Mouse (Mus musculus): Measurements from ENCODE around the gene Foxe3.

The Foxe3 gene

GRCm38 (mm10) chr4:114916056-114916455 lies 9.8 kb downstream of the Foxe3 start:
- no peak for DNase-seq

- peak; percentile 38 for DNase-seq
Observed at GRCm38 (mm10) chr4:114913594-114913962, 12.2 kb downstream of the Foxe3 start.

GRCm38 (mm10) chr4:114912705-114913593 lies 12.9 kb downstream of the Foxe3 start:
- DNase-seq = no peak

GRCm38 (mm10) chr4:114909602-114910484 lies 16.0 kb downstream of the Foxe3 start:
- DNase-seq = no peak

- DNase-seq = peak; percentile 41
Observed at GRCm38 (mm10) chr4:114908829-114909601, 16.8 kb downstream of the Foxe3 start, which contains the start of gene Foxd2. TSS of gene Foxd2 (minus strand) at chr4:114908873.

- DNase-seq = no peak
Observed at GRCm38 (mm10) chr4:114907951-114908828, 17.6 kb downstream of the Foxe3 start.

- no peak for DNase-seq
Observed at GRCm38 (mm10) chr4:114907056-114907917, 18.5 kb downstream of the Foxe3 start.

GRCm38 (mm10) chr4:114905969-114906680 lies 19.7 kb downstream of the Foxe3 start:
- no peak for DNase-seq

- DNase-seq = no peak
Observed at GRCm38 (mm10) chr4:114905501-114905900, 20.3 kb downstream of the Foxe3 start.

- DNase-seq = no peak
Observed at GRCm38 (mm10) chr4:114903422-114903782, 22.4 kb downstream of the Foxe3 start.

- DNase-seq = no peak
Observed at GRCm38 (mm10) chr4:114902641-114903421, 23.0 kb downstream of the Foxe3 start.

GRCm38 (mm10) chr4:114901643-114902351 lies 24.0 kb downstream of the Foxe3 start:
- no peak for DNase-seq

- no peak for DNase-seq
Observed at GRCm38 (mm10) chr4:114900866-114901642, 24.8 kb downstream of the Foxe3 start.

GRCm38 (mm10) chr4:114899885-114900284 lies 25.9 kb downstream of the Foxe3 start:
- DNase-seq = no peak

GRCm38 (mm10) chr4:114897853-114898252 lies 28.0 kb downstream of the Foxe3 start:
- DNase-seq = no peak

GRCm38 (mm10) chr4:114882232-114882631 lies 43.6 kb downstream of the Foxe3 start:
- DNase-seq = no peak

GRCm38 (mm10) chr4:114876441-114876972 lies 49.3 kb downstream of the Foxe3 start:
- DNase-seq = no peak
